Mouse (Mus musculus) intestine, embryonic 16.5 days (tissue): ENCODE measurements at regions not wholly inside any gene's neighbourhood (a gene's known extent, or its start where the extent isn't known, plus 50 kb on each side); places are given as distances from the start of the nearest gene placed in this dataset.

Source experiments
- ATAC-seq: fragments of 200-750 bp; cut with Nextera tagmentation; 2 replicates; pipeline ENCODE4 v1.8.0; 2017; ENCODE audit warnings: moderate TSS enrichment, moderate library complexity
- H3K27ac ChIP-seq: fragments of 300-500 bp; sonication (generic); 2 replicates; pipeline ENCODE4 v1.5.1; 2014; ENCODE audit warnings: mild to moderate bottlenecking, low read length
- H3K27me3 ChIP-seq: fragments of 300-500 bp; sonication (generic); replicated peaks from 2 replicates; pipeline ENCODE4 v1.6.1; 2014; ENCODE audit warnings: low read length, control low read depth, mixed read lengths; ENCODE audit not compliant: control insufficient read depth, insufficient read depth
- H3K36me3 ChIP-seq: fragments of 300-500 bp; sonication (generic); 2 replicates; pipeline ENCODE4 v1.6.1; 2014; ENCODE audit warnings: low read length, control low read depth; ENCODE audit not compliant: control insufficient read depth, insufficient read depth
- H3K4me1 ChIP-seq: fragments of 300-500 bp; sonication (generic); 2 replicates; pipeline ENCODE4 v1.6.1; 2014; ENCODE audit warnings: low read length, control low read depth, mixed read lengths; ENCODE audit not compliant: control insufficient read depth, insufficient read depth
- H3K4me2 ChIP-seq: fragments of 300-500 bp; sonication (generic); 2 replicates; pipeline ENCODE4 v1.6.1; 2014; ENCODE audit warnings: low read depth, low read length, control low read depth
- H3K4me3 ChIP-seq: fragments of 300-500 bp; sonication (generic); 2 replicates; pipeline ENCODE4 v1.5.1; 2014; ENCODE audit warnings: mild to moderate bottlenecking, low read length
- H3K9ac ChIP-seq: fragments of 300-500 bp; sonication (generic); 2 replicates; pipeline ENCODE4 v1.6.1; 2014; ENCODE audit warnings: low read depth, low read length
- H3K9me3 ChIP-seq: fragments of 300-500 bp; sonication (generic); 2 replicates; pipeline ENCODE4 v1.6.1; 2016; ENCODE audit warnings: low read length, control low read depth; ENCODE audit not compliant: control insufficient read depth
- WGBS: fragments of 180-500 bp; shearing (Covaris S2); extraction: QIAGEN DNeasy Blood & Tissue Kit; methylation state at CpG from one replicate; pipeline ENCODE4 v1.1.7; 2014; 5-methylcytosine and 5-hydroxymethylcytosine counted together

- Histone ChIP-seq H3K27ac (peak overlapping the region; percentile 85), H3K27me3 (no peaks in the 10 kb centered on the region), H3K4me3 (no peak overlapping the region), H3K9ac (no peak overlapping the region), H3K4me1 (peaks cover 12% of the 10 kb centered on the region; the same call in 1 of the 2 replicates), H3K36me3 (no peaks in the 10 kb centered on the region), H3K9me3 (no peaks in the 10 kb centered on the region), H3K4me2 (no peak overlapping the region; the same call in 1 of the 2 replicates)
- ATAC-seq, result peak; percentile 78
- 35% methylated on average over 9 of the region's 9 CpGs for WGBS
Observed at GRCm38 (mm10) chr16:44632330-44633058, 73.8 kb upstream of the Boc start.

- Histone ChIP-seq H3K9me3 (no peaks in the 10 kb centered on the region), H3K27me3 (no peaks in the 10 kb centered on the region), H3K36me3 (no peaks in the 10 kb centered on the region), H3K4me1 (peaks cover 12% of the 10 kb centered on the region; the same call in 1 of the 2 replicates), H3K4me3 (no peak overlapping the region), H3K9ac (no peak overlapping the region), H3K27ac (peak overlapping the region; percentile 85), H3K4me2 (no peak overlapping the region)
- 46% methylated on average over 4 of the region's 4 CpGs for WGBS
- peak; percentile 31; the same call in 1 of the 2 replicates for ATAC-seq
Observed at GRCm38 (mm10) chr16:44631357-44632053, 72.8 kb upstream of the Boc start.

- ATAC-seq, result no peak
- Histone ChIP-seq H3K4me1 (peaks cover 14% of the 10 kb centered on the region; the same call in 1 of the 2 replicates), H3K4me3 (no peak overlapping the region), H3K27ac (peak overlapping the region; percentile 85; the same call in 1 of the 2 replicates), H3K36me3 (no peaks in the 10 kb centered on the region), H3K9ac (no peak overlapping the region), H3K27me3 (no peaks in the 10 kb centered on the region), H3K4me2 (no peak overlapping the region), H3K9me3 (no peaks in the 10 kb centered on the region)
- WGBS, result 66% methylated on average over 9 of the region's 9 CpGs
Observed at GRCm38 (mm10) chr16:44630861-44631260, 72.2 kb upstream of the Boc start.

GRCm38 (mm10) chr16:44630426-44630825, 71.7 kb upstream of the Boc start:
- no peak overlapping the region for H3K4me3 ChIP-seq
- no peak overlapping the region for H3K27ac ChIP-seq
- H3K4me2 ChIP-seq, result no peak overlapping the region
- peaks cover 18% of the 10 kb centered on the region for H3K4me1 ChIP-seq
- WGBS, result 60% methylated on average over 9 of the region's 9 CpGs
- no peaks in the 10 kb centered on the region for H3K36me3 ChIP-seq
- no peak overlapping the region for H3K9ac ChIP-seq
- no peaks in the 10 kb centered on the region for H3K9me3 ChIP-seq
- no peak for ATAC-seq
- H3K27me3 ChIP-seq, result no peaks in the 10 kb centered on the region

GRCm38 (mm10) chr16:44629296-44630275, 70.9 kb upstream of the Boc start:
- Histone ChIP-seq H3K4me3 (no peak overlapping the region), H3K9me3 (no peaks in the 10 kb centered on the region), H3K9ac (no peak overlapping the region), H3K36me3 (no peaks in the 10 kb centered on the region), H3K27ac (peak overlapping the region; percentile 13; the same call in 1 of the 2 replicates), H3K4me1 (peaks cover 20% of the 10 kb centered on the region), H3K4me2 (no peak overlapping the region), H3K27me3 (no peaks in the 10 kb centered on the region)
- no peak for ATAC-seq
- 50% methylated on average over 8 of the region's 8 CpGs for WGBS

GRCm38 (mm10) chr16:44625871-44626293, 67.2 kb upstream of the Boc start:
- WGBS, result 47% methylated on average over 3 of the region's 3 CpGs
- Histone ChIP-seq H3K36me3 (no peaks in the 10 kb centered on the region), H3K4me3 (no peak overlapping the region), H3K27ac (peak overlapping the region; percentile 39), H3K9me3 (no peaks in the 10 kb centered on the region), H3K9ac (no peak overlapping the region), H3K4me1 (peaks cover 15% of the 10 kb centered on the region), H3K4me2 (no peak overlapping the region), H3K27me3 (no peaks in the 10 kb centered on the region)
- ATAC-seq, result peak; percentile 36; the same call in 1 of the 2 replicates

- no peak for ATAC-seq
- no peak overlapping the region for H3K9ac ChIP-seq
- WGBS, result 42% methylated on average over 6 of the region's 6 CpGs
Observed at GRCm38 (mm10) chr16:44625108-44625616, 66.5 kb upstream of the Boc start.

GRCm38 (mm10) chr16:44621573-44621972, 62.9 kb upstream of the Boc start:
- no peak for ATAC-seq
- Histone ChIP-seq H3K27me3 (no peaks in the 10 kb centered on the region), H3K4me3 (no peak overlapping the region), H3K9me3 (no peaks in the 10 kb centered on the region), H3K36me3 (no peaks in the 10 kb centered on the region), H3K9ac (no peak overlapping the region), H3K4me2 (no peak overlapping the region), H3K4me1 (peaks cover 13% of the 10 kb centered on the region), H3K27ac (no peak overlapping the region)
- 87% methylated on average over 5 of the region's 5 CpGs for WGBS

More at GRCm38 (mm10) chr16:44625108-44625616, 66.5 kb upstream of the Boc start:
- peak overlapping the region; percentile 39 for H3K27ac ChIP-seq
- no peak overlapping the region for H3K4me2 ChIP-seq
- peaks cover 15% of the 10 kb centered on the region for H3K4me1 ChIP-seq
- H3K4me3 ChIP-seq, result no peak overlapping the region
- H3K9me3 ChIP-seq, result no peaks in the 10 kb centered on the region
- no peaks in the 10 kb centered on the region for H3K27me3 ChIP-seq
- H3K36me3 ChIP-seq, result no peaks in the 10 kb centered on the region
